Mouse (Mus musculus) embryonic facial prominence, embryonic 12.5 days (tissue): ENCODE measurements around the gene Fbxo30. TPM values are rescaled to one million over a fixed set of nuclear protein-coding genes. Genes with fewer than 3 reads are reported as not detected.

Experiments
- ATAC-seq: fragments of 200-750 bp; cut with Nextera tagmentation; 2 replicates; pipeline ENCODE4 v1.8.0; 2017; ENCODE audit not compliant: insufficient number of reproducible peaks, insufficient read depth, low FRiP score, low TSS enrichment
- H3K27ac ChIP-seq: fragments of 300-500 bp; sonication (generic); 2 replicates; pipeline ENCODE4 v1.5.1; 2016; ENCODE audit warnings: mild to moderate bottlenecking
- H3K27me3 ChIP-seq: fragments of 300-500 bp; sonication (generic); 2 replicates; pipeline ENCODE4 v1.6.1; 2016; ENCODE audit warnings: mild to moderate bottlenecking, moderate library complexity
- H3K36me3 ChIP-seq: fragments of 300-500 bp; sonication (generic); 2 replicates; pipeline ENCODE4 v1.6.1; 2016; ENCODE audit warnings: mild to moderate bottlenecking
- H3K4me1 ChIP-seq: fragments of 300-500 bp; sonication (generic); 2 replicates; pipeline ENCODE4 v1.6.1; 2016
- H3K4me2 ChIP-seq: fragments of 300-500 bp; sonication (generic); replicated peaks from 2 replicates; pipeline ENCODE4 v1.6.1; 2016; ENCODE audit warnings: mild to moderate bottlenecking, moderate library complexity
- H3K4me3 ChIP-seq: fragments of 300-500 bp; sonication (generic); 2 replicates; pipeline ENCODE4 v1.5.1; 2016; ENCODE audit warnings: mild to moderate bottlenecking
- H3K9ac ChIP-seq: fragments of 300-500 bp; sonication (generic); 2 replicates; pipeline ENCODE4 v1.6.1; 2016; ENCODE audit warnings: mild to moderate bottlenecking, moderate library complexity
- H3K9me3 ChIP-seq: fragments of 300-500 bp; sonication (generic); 2 replicates; pipeline ENCODE4 v1.6.1; 2016; ENCODE audit warnings: mild to moderate bottlenecking, moderate library complexity
- WGBS: fragments of 180-500 bp; shearing (Covaris S2); methylation state at CpG from one replicate; pipeline ENCODE4 v1.1.7; 2016; 5-methylcytosine and 5-hydroxymethylcytosine counted together
- polyA plus RNA-seq: library from polyadenylated mRNA; unstranded; fragments of >200 nt; fragmentation: Nextera tagmentation; extraction: Ambion mirVana; gene quantifications from 2 replicates; pipeline ENCODE4 v1.2.1, GENCODE M21; 2016

Gene Fbxo30
- polyA plus RNA-seq, 1 experiment from 2014 or later: 55.0 TPM

DNA sequence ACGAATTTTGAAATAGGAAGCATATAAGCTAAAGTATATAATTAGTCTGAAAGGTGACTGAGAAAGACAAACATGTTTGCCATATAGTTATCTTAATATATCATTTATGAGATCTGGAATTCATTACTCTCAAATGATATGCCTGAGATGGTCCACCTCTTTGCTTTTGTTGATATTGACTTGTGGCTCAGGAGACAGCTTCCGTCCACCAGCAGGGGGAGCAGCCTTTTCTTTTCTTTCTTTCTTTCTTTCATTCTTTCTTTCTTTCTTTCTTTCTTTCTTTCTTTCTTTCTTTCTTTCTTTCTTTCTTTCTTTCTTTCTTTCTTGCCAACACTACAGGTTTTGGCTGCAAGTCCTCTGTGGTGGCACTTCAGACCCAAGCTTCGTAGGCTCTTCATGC, 45.4 kb downstream of the Fbxo30 start:
- Histone ChIP-seq H3K4me3 (no peak overlapping the region), H3K4me2 (no peak overlapping the region), H3K9me3 (no peaks in the 10 kb centered on the region), H3K36me3 (no peaks in the 10 kb centered on the region), H3K27ac (no peak overlapping the region), H3K27me3 (no peaks in the 10 kb centered on the region), H3K4me1 (no peaks in the 10 kb centered on the region), H3K9ac (no peak overlapping the region)
- no peak for ATAC-seq
- 89% methylated on average over 3 of the region's 3 CpGs for WGBS

DNA sequence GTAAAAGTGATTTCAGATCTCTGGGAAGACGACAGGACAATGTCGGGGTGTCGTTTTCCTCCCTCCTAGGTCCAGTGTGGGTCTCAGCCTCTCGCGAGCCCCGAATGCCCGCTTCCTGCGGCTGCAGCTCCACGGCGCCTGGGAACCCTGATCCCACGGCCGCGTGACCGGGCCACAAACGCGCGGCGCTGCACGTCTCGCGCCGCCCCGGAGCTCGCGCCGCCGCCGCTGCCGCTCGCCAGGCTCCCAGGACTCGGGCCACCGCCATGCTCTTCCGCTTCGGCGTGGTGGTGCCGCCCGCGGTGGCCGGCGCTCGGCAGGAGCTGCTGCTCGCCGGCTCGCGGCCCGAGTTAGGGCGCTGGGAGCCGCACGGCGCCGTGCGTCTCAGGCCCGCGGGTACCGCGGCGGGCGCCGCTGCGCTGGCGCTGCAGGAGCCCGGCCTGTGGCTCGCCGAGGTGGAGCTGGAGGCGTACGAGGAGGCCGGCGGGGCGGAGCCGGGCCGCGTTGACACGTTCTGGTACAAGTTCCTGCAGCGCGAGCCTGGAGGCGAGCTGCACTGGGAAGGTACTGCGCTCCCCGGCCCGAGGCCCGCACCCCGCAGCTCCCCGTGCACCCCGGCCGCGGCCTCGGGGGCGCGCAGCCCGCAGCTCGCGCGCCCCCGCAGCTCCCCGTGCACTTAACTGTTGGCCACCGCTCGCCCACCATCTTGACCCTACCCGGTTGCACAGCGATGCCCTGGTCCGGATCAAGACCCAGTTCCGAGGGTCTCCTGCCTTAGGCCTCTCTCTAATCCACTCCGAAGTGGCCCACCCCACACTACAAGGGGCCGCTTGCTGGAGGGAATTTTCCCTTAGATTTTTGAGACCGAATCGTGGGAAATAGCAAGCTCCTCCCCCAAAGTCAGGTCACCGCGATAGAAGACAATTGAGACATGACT, 62.3 kb downstream of the Fbxo30 start, which contains the start of gene Epm2a:
TSS of gene Epm2a (plus strand) at position 200 of the 937 bp plus-strand sequence.
- H3K4me2 ChIP-seq: peak within 1 kb of the TSS; percentile 57
- under 1% methylated on average over 104 of the region's 106 CpGs for whole genome bisulfite sequencing
- peak; percentile 98 for ATAC-seq
- peak within 1 kb of the TSS; percentile 90 for H3K9ac ChIP-seq
- H3K27me3 ChIP-seq: no peaks in the 10 kb centered on the region
- peak within 1 kb of the TSS; percentile 61 for H3K4me3 ChIP-seq
- H3K27ac ChIP-seq: peak within 1 kb of the TSS; percentile 98
- no peaks in the 10 kb centered on the region for H3K36me3 ChIP-seq
- no peaks in the 10 kb centered on the region for H3K4me1 ChIP-seq
- H3K9me3 ChIP-seq: no peaks in the 10 kb centered on the region

DNA sequence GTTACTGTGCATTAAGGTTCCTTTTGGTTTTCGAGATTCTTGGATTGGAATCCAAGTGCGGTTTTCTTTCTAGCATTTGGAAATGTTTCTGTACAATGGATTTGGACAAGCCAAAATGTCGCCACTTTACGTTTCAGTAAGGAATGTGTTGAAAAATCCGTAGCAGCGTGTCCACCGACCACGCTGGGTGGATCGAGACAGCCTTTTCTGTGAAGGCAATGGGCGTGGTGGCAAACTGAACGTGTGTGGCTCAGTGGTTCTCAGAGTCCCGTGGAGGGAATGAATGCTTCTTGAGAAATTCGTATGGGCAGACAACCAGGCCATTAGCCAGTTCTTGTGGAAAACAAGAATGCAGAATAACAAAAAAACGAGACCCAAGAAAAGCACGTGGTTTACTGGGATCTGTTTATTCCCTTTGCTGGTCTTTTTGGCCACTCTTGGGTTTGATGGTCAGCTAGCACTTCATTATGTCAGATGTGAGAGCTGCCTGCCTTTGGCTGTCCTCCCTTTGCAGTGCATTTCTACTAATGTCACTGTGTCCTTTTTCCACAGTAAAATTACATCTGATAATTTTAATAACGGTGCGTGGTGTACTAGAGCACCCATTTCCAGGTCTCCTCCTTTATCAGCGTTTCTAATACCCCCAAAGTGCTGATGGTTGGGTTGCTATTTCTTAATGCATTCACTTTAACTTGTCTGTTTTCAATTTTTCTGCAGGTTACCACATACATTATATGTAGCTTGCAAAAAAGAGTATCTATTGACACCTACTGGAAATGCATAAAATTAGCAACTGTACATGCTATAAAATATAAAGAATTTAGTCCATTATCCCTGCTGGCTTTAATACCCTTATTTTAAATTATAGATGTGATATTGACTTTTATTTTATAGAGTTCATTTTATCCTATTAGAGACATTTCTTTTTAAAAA, 63.7 kb downstream of the Fbxo30 start:
- H3K4me2 ChIP-seq: no peak overlapping the region
- 83% methylated on average over 18 of the region's 18 CpGs for WGBS

More for the DNA sequence above, 63.7 kb downstream of the Fbxo30 start:
- Histone ChIP-seq H3K27me3 (no peaks in the 10 kb centered on the region), H3K4me1 (no peaks in the 10 kb centered on the region), H3K9ac (no peak overlapping the region), H3K9me3 (no peaks in the 10 kb centered on the region), H3K4me3 (no peak overlapping the region), H3K27ac (no peak overlapping the region), H3K36me3 (no peaks in the 10 kb centered on the region)
- ATAC-seq: no peak

Other genes starting within 250 kb of the Fbxo30 start
- gene Grm1, start 199.0 kb upstream of the Fbxo30 start, polyA plus RNA-seq: 0.09 and 0.14 TPM in 2 replicates
- gene Shprh, start 131.9 kb upstream of the Fbxo30 start, polyA plus RNA-seq: 25.0 and 26.3 TPM in 2 replicates
- gene Epm2a, start 62.1 kb downstream of the Fbxo30 start, polyA plus RNA-seq: 0.75 and 1.4 TPM in 2 replicates